Mouse (Mus musculus) frontal cortex, postnatal 25 days (tissue): Measurements from ENCODE around the gene Pip4k2a.

Experiments used
- DNase-seq, 2 experiments: peaks; one replicate each; pipeline ENCODE4 v3.0.0; 2022; ENCODE audit warnings: low spot score in 2 of 2

The Pip4k2a gene

GRCm38 (mm10) chr2:18839532-18839931, 158.4 kb downstream of the Pip4k2a start:
- no peak for DNase-seq

- no peak for DNase-seq
Observed at GRCm38 (mm10) chr2:18835266-18835908, 162.5 kb downstream of the Pip4k2a start.

GRCm38 (mm10) chr2:18833024-18833590, 164.8 kb downstream of the Pip4k2a start:
- DNase-seq, result no peak

GRCm38 (mm10) chr2:18831031-18831774, 166.7 kb downstream of the Pip4k2a start:
- DNase-seq, result no peak

GRCm38 (mm10) chr2:18822711-18823110, 175.2 kb downstream of the Pip4k2a start:
- DNase-seq, result no peak

GRCm38 (mm10) chr2:18821451-18822379, 176.2 kb downstream of the Pip4k2a start:
- no peak for DNase-seq

- DNase-seq, result no peak
Observed at GRCm38 (mm10) chr2:18819520-18819919, 178.4 kb downstream of the Pip4k2a start.

GRCm38 (mm10) chr2:18816036-18816435, 181.9 kb downstream of the Pip4k2a start:
- no peak for DNase-seq

GRCm38 (mm10) chr2:18815336-18815965, 182.5 kb downstream of the Pip4k2a start:
- no peak for DNase-seq

GRCm38 (mm10) chr2:18814447-18814804, 183.5 kb downstream of the Pip4k2a start:
- no peak for DNase-seq

- DNase-seq, result no peak
Observed at GRCm38 (mm10) chr2:18813683-18814446, 184.1 kb downstream of the Pip4k2a start.

- DNase-seq, result no peak
Observed at GRCm38 (mm10) chr2:18807961-18808360, 190.0 kb downstream of the Pip4k2a start.

- DNase-seq, result no peak
Observed at GRCm38 (mm10) chr2:18801281-18801862, 196.6 kb downstream of the Pip4k2a start.

- no peak for DNase-seq
Observed at GRCm38 (mm10) chr2:18800646-18801251, 197.2 kb downstream of the Pip4k2a start.

- DNase-seq, result peak; percentile 56 to 62
Observed at GRCm38 (mm10) chr2:18799966-18800645, 197.8 kb downstream of the Pip4k2a start.

- peak in 1 of 2 experiments; percentile 16 for DNase-seq
Observed at GRCm38 (mm10) chr2:18799265-18799965, 198.5 kb downstream of the Pip4k2a start.

GRCm38 (mm10) chr2:18797776-18798175, 200.2 kb downstream of the Pip4k2a start:
- no peak for DNase-seq

GRCm38 (mm10) chr2:18794261-18794660, 203.7 kb downstream of the Pip4k2a start:
- DNase-seq, result no peak
